Mouse (Mus musculus): Measurements from ENCODE around the gene Elavl4.

DNA sequence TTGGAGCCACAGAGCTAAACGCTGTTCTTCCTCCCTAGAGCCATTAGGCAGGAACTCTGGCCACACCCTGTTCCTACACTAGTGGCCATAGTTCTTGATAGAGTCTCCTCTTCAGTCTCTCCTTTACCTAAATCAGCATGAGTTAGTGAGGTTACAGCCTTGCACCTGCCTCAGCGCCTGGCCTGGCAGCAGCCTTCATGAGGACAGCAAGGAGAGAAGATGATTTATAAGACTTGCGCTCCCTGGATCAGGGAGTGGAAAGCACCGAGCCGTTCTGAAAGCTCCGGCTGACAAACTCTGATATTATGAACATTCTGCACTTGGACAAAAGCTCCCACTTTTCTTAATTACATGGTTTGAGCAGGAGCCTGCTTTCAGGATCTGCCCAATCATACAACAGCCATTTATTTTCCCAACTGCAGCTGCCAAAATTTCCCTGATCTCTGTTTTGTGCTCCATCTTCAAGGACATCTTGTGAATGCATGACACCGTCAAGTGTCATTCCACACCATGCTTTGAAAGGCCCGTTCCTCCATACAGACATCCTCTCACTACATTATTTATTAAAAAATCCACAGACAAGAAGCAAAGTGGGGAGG is 87.3 kb downstream of the Elavl4 start:
- TF ChIP-seq POLR2A (IDR thresholded peaks at IDR 0.05; ENCODE audit: low read depth, low read length) (no peak), CTCF (conservative IDR thresholded peaks at IDR 0.05; ENCODE audit: insufficient read depth, insufficient read length, low read depth, low read length) (no peak)

Measured in kidney, adult 2 months (tissue).